ENCODE assay signal across 11 mouse cellular contexts in the genomic region with DNA sequence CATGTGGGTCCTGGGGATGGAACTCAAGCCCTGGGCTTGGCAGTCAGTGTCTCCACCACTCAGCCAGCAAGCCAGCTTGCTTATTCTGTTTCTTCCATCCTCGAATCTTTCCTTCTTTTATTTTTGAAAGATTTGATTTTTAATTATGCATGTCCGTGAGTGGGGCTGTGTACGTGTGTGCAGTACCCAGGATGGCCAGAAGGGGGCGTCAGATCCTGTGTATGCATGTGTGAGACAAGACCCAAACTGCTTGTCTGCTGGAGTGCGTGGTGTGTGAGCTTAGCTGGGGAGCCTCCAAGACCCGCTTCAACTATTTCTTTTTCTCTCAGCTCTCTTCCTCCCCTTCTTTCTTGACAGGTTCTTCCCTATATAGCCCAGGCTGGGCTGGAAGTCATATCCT. TPM values are rescaled to one million over a fixed set of nuclear protein-coding genes. Genes with fewer than 3 reads are reported as not detected.
A peak's percentile ranks its signal among the peaks of the same experiment; 100 is the strongest.
DNase-seq lines count a peak whose midpoint lies in the region; ATAC-seq and TF ChIP-seq lines count a peak whose summit lies in the region.
"Had no signal": no experiment of that assay in that cellular context is flagged by ENCODE, and none has a peak within 500 bp of the region (broad histone marks: within the 10 kb centered on the region; RNA-seq: fewer than 3 reads in every experiment).

No protein-coding gene starts in this region.

- no peaks in the 10 kb centered on the region for H3K9me3 ChIP-seq in forebrain, postnatal 0 days (ENCODE audit: low read length)
- H3K9me3 ChIP-seq in forebrain, embryonic 12.5 days, result no peaks in the 10 kb centered on the region
- no peaks in the 10 kb centered on the region for H3K9me3 ChIP-seq in ES-Bruce4 (replicated peaks; ENCODE audit: control insufficient read depth, insufficient read depth, low read length, poor library complexity, severe bottlenecking)
- no peaks in the 10 kb centered on the region for H3K9me3 ChIP-seq in forebrain, embryonic 15.5 days
- H3K9me3 ChIP-seq: heart, embryonic 12.5 days; limb, embryonic 12.5 days; midbrain, embryonic 12.5 days had no signal

- no peak overlapping the region for H3K4me3 ChIP-seq in forebrain, postnatal 0 days (ENCODE audit: low read depth, low read length)
- H3K4me3 ChIP-seq in forebrain, embryonic 12.5 days (replicated peaks), result no peak overlapping the region
- H3K4me3 ChIP-seq in lung, adult 2 months (replicated peaks; ENCODE audit: extremely low read depth, low read depth, low read length), result no peak overlapping the region
- H3K4me3 ChIP-seq in ES-Bruce4 (ENCODE audit: low read depth, low read length), result no peak overlapping the region
- no peak overlapping the region for H3K4me3 ChIP-seq in forebrain, embryonic 15.5 days
- H3K4me3 ChIP-seq: heart, embryonic 12.5 days; limb, embryonic 12.5 days; midbrain, embryonic 12.5 days had no signal

- WGBS in forebrain, postnatal 0 days, result 77% methylated on average over 6 of the region's 6 CpGs
- 76% methylated on average over 6 of the region's 6 CpGs for WGBS in forebrain, embryonic 12.5 days
- 75% methylated on average over 6 of the region's 6 CpGs for WGBS in lung, adult 2 months
- 80% methylated on average over 6 of the region's 6 CpGs for WGBS in forebrain, embryonic 15.5 days

- H3K4me1 ChIP-seq in forebrain, postnatal 0 days (ENCODE audit: insufficient read depth), result no peaks in the 10 kb centered on the region
- H3K4me1 ChIP-seq in forebrain, embryonic 12.5 days, result peaks cover 27% of the 10 kb centered on the region
- H3K4me1 ChIP-seq in lung, adult 2 months (ENCODE audit: control insufficient read depth, insufficient read depth, low read length), result no peaks in the 10 kb centered on the region
- H3K4me1 ChIP-seq in ES-Bruce4 (ENCODE audit: control insufficient read depth, insufficient read depth, low read length), result no peaks in the 10 kb centered on the region
- H3K4me1 ChIP-seq in forebrain, embryonic 15.5 days, result peaks cover 5% of the 10 kb centered on the region

- no peak overlapping the region for H3K4me2 ChIP-seq in forebrain, postnatal 0 days (ENCODE audit: low read depth)
- H3K4me2 ChIP-seq in forebrain, embryonic 12.5 days, result no peak overlapping the region
- no peak overlapping the region for H3K4me2 ChIP-seq in forebrain, embryonic 15.5 days (replicated peaks)
- H3K4me2 ChIP-seq: heart, embryonic 12.5 days; limb, embryonic 12.5 days had no signal

- H3K27ac ChIP-seq in forebrain, postnatal 0 days (ENCODE audit: low read depth, low read length), result no peak overlapping the region
- H3K27ac ChIP-seq in forebrain, embryonic 12.5 days, result no peak overlapping the region
- H3K27ac ChIP-seq in ES-Bruce4 (ENCODE audit: insufficient read depth, low read length), result no peak overlapping the region
- H3K27ac ChIP-seq in forebrain, embryonic 15.5 days (replicated peaks), result no peak overlapping the region
- H3K27ac ChIP-seq: limb, embryonic 12.5 days had no signal

- TF ChIP-seq CTCF in forebrain, postnatal 0 days (IDR thresholded peaks at IDR 0.05; ENCODE audit: low read depth), result peak; percentile 52
- peak; percentile 19; the same call in 1 of the 2 replicates for TF ChIP-seq CTCF in lung, adult 2 months (IDR thresholded peaks at IDR 0.05; ENCODE audit: insufficient read depth, low read length)
- TF ChIP-seq CTCF in ES-Bruce4 (IDR thresholded peaks at IDR 0.05; ENCODE audit: low read depth, low read length), result peak; percentile 92

- no peak for TF ChIP-seq EP300 in ES-Bruce4 (IDR thresholded peaks at IDR 0.05; ENCODE audit: insufficient read depth, low read depth, low read length)

- H3K36me3 ChIP-seq in forebrain, postnatal 0 days (ENCODE audit: insufficient read depth), result no peaks in the 10 kb centered on the region
- no peaks in the 10 kb centered on the region for H3K36me3 ChIP-seq in forebrain, embryonic 12.5 days (replicated peaks)
- no peaks in the 10 kb centered on the region for H3K36me3 ChIP-seq in ES-Bruce4 (ENCODE audit: control insufficient read depth, insufficient read depth, low read length, poor library complexity, severe bottlenecking)
- no peaks in the 10 kb centered on the region for H3K36me3 ChIP-seq in forebrain, embryonic 15.5 days
- H3K36me3 ChIP-seq: heart, embryonic 12.5 days; limb, embryonic 12.5 days; midbrain, embryonic 12.5 days had no signal

- no peak overlapping the region for H3K9ac ChIP-seq in forebrain, postnatal 0 days
- H3K9ac ChIP-seq in forebrain, embryonic 12.5 days, result no peak overlapping the region
- no peak overlapping the region for H3K9ac ChIP-seq in ES-Bruce4 (ENCODE audit: low read depth, poor library complexity, severe bottlenecking)
- H3K9ac ChIP-seq in forebrain, embryonic 15.5 days (replicated peaks), result no peak overlapping the region
- H3K9ac ChIP-seq: heart, embryonic 12.5 days; limb, embryonic 12.5 days had no signal

- no peak for TF ChIP-seq POLR2A in lung, adult 2 months (IDR thresholded peaks at IDR 0.05; ENCODE audit: borderline replicate concordance, extremely low read depth, low read depth, low read length)
- TF ChIP-seq POLR2A in ES-Bruce4 (IDR thresholded peaks at IDR 0.05; ENCODE audit: insufficient read depth, low read length), result no peak

- DNase-seq in forebrain, postnatal 0 days, result no peak
- DNase-seq in lung, adult 2 months, result no peak
- DNase-seq in lung, postnatal 14 days, result no peak
- DNase-seq in naive thymus-derived CD4-positive, alpha-beta T cell, adult 2 months (ENCODE audit: low read depth), result peak; percentile 33
- no peak for DNase-seq in frontal cortex, adult 2 months (ENCODE audit: extremely low spot score in 1 of 2, low spot score in 1 of 2)

- no peak for ATAC-seq in forebrain, postnatal 0 days
- ATAC-seq in forebrain, embryonic 12.5 days (ENCODE audit: low FRiP score), result no peak
- ATAC-seq in forebrain, embryonic 15.5 days (replicated peaks), result no peak

- no peaks in the 10 kb centered on the region for H3K27me3 ChIP-seq in forebrain, postnatal 0 days (ENCODE audit: insufficient read depth, low read length)
- H3K27me3 ChIP-seq in forebrain, embryonic 12.5 days, result peaks cover 4% of the 10 kb centered on the region; the same call in 1 of the 2 replicates
- no peaks in the 10 kb centered on the region for H3K27me3 ChIP-seq in ES-Bruce4 (ENCODE audit: control insufficient read depth, insufficient read depth, low read length, poor library complexity, severe bottlenecking)
- no peaks in the 10 kb centered on the region for H3K27me3 ChIP-seq in forebrain, embryonic 15.5 days
- H3K27me3 ChIP-seq: heart, embryonic 12.5 days had no signal

RNA-seq across cellular contexts. Expression of a gene that starts 25.9 kb away (rescaled TPM):
- total RNA-seq in forebrain, postnatal 0 days (2014; rRNA removed), result 4.3 and 7.2 TPM in 2 replicates
- polyA plus RNA-seq in forebrain, postnatal 0 days (2015; fragmentation: Nextera tagmentation; extraction: Ambion mirVana), result 1.7 and 2.9 TPM in 2 replicates
- polyA plus RNA-seq in forebrain, embryonic 12.5 days (2016; fragmentation: Nextera tagmentation; extraction: Ambion mirVana), result 1.1 and 1.6 TPM in 2 replicates
- 13.4 and 16.9 TPM in 2 replicates for polyA plus RNA-seq in lung, adult 2 months (2012; rRNA removed)
- 11.6 and 18.9 TPM in 2 replicates for polyA plus RNA-seq in ES-Bruce4 (2011; ENCODE audit: insufficient read depth, insufficient read length, low read depth, missing spikeins)
- polyA plus RNA-seq in frontal cortex, adult 2 months (2012; rRNA removed), result 0.55 and 1.0 TPM in 2 replicates
- 1.7 and 1.8 TPM in 2 replicates for polyA plus RNA-seq in forebrain, embryonic 15.5 days (2015; fragmentation: Nextera tagmentation; extraction: Ambion mirVana)

RNA-seq across cellular contexts. Expression of a gene that starts 35.6 kb away (rescaled TPM):
- total RNA-seq in forebrain, postnatal 0 days (2014; rRNA removed), result 16.3 and 16.7 TPM in 2 replicates
- 3.1 and 3.2 TPM in 2 replicates for polyA plus RNA-seq in forebrain, postnatal 0 days (2015; fragmentation: Nextera tagmentation; extraction: Ambion mirVana)
- 6.9 and 7.0 TPM in 2 replicates for polyA plus RNA-seq in forebrain, embryonic 12.5 days (2016; fragmentation: Nextera tagmentation; extraction: Ambion mirVana)
- polyA plus RNA-seq in lung, adult 2 months (2012; rRNA removed), result 3.1 and 3.6 TPM in 2 replicates
- polyA plus RNA-seq in ES-Bruce4 (2011; ENCODE audit: insufficient read depth, insufficient read length, low read depth, missing spikeins), result 17.9 and 18.0 TPM in 2 replicates
- 2.5 TPM in 2 replicates for polyA plus RNA-seq in frontal cortex, adult 2 months (2012; rRNA removed)
- polyA plus RNA-seq in forebrain, embryonic 15.5 days (2015; fragmentation: Nextera tagmentation; extraction: Ambion mirVana), result 3.9 and 4.2 TPM in 2 replicates

Comparison
In these comparisons a context has a peak if more than half of its experiments do, and no peak if none do; other contexts are left out.
1. CTCF ChIP-seq: peak in every context shown above with its lines; median percentile 92 in ES-Bruce4; 52 in forebrain, postnatal 0 days; 19 in lung, adult 2 months.